Mouse (Mus musculus) heart, postnatal 4 days (tissue): ENCODE measurements around the gene Ksr1. TPM values are rescaled to one million over a fixed set of nuclear protein-coding genes. Genes with fewer than 3 reads are reported as not detected.
"Not testable (repeated sequence)": the region's sequence is repeated elsewhere in the genome, so short reads cannot be mapped to it uniquely, and the experiment has no call there.

Source experiments
- DNase-seq: peaks from one replicate; pipeline ENCODE4 v3.0.0; 2021
- total RNA-seq, 2 experiments: library from RNA; stranded (reverse); gene quantifications; 2 replicates each; pipeline ENCODE4 v1.2.3; 2021

The Ksr1 gene
- total RNA-seq, 2 experiments from 2014 or later = 14.6 to 15.8 TPM

GRCm38 (mm10) chr11:79008007-79008775 lies 138.0 kb downstream of the Ksr1 start:
- no peak for DNase-seq

GRCm38 (mm10) chr11:79007356-79007755 lies 138.9 kb downstream of the Ksr1 start:
- DNase-seq = not testable (repeated sequence)

GRCm38 (mm10) chr11:79006417-79006816 lies 139.8 kb downstream of the Ksr1 start:
- DNase-seq = no peak

- DNase-seq = no peak
Measured at GRCm38 (mm10) chr11:79005578-79006394, 140.4 kb downstream of the Ksr1 start.

- DNase-seq = no peak
Measured at GRCm38 (mm10) chr11:79003769-79004638, 142.2 kb downstream of the Ksr1 start.

- DNase-seq = peak; percentile 50
Measured at GRCm38 (mm10) chr11:79003053-79003768, 143.0 kb downstream of the Ksr1 start.

- peak; percentile 31 for DNase-seq
Measured at GRCm38 (mm10) chr11:79002551-79002951, 143.7 kb downstream of the Ksr1 start.

GRCm38 (mm10) chr11:79001871-79002270 lies 144.3 kb downstream of the Ksr1 start:
- DNase-seq = no peak

GRCm38 (mm10) chr11:78999118-78999517 lies 147.1 kb downstream of the Ksr1 start:
- DNase-seq = no peak

- DNase-seq = not testable (repeated sequence)
Measured at GRCm38 (mm10) chr11:78990875-78991543, 155.2 kb downstream of the Ksr1 start.

GRCm38 (mm10) chr11:78990096-78990495 lies 156.1 kb downstream of the Ksr1 start:
- DNase-seq = no peak

GRCm38 (mm10) chr11:78989206-78989605 lies 157.0 kb downstream of the Ksr1 start:
- not testable (repeated sequence) for DNase-seq

- no peak for DNase-seq
Measured at GRCm38 (mm10) chr11:78986311-78987002, 159.8 kb downstream of the Ksr1 start.

GRCm38 (mm10) chr11:78985505-78985904 lies 160.7 kb downstream of the Ksr1 start:
- no peak for DNase-seq

- DNase-seq = peak; percentile 78
Measured at GRCm38 (mm10) chr11:78984483-78985177, 161.6 kb downstream of the Ksr1 start, which contains the start of gene Lgals9. Gene Lgals9 (minus strand): TSS chr11:78984946.

- DNase-seq = no peak
Measured at GRCm38 (mm10) chr11:78983539-78983938, 162.7 kb downstream of the Ksr1 start.

- DNase-seq = no peak
Measured at GRCm38 (mm10) chr11:78982513-78983291, 163.5 kb downstream of the Ksr1 start.

- no peak for DNase-seq
Measured at GRCm38 (mm10) chr11:78982042-78982441, 164.2 kb downstream of the Ksr1 start.

GRCm38 (mm10) chr11:78980083-78980634 lies 166.0 kb downstream of the Ksr1 start:
- no peak for DNase-seq
